Mouse (Mus musculus): Measurements from ENCODE around the gene R3hdm2. TPM values are rescaled to one million over a fixed set of nuclear protein-coding genes. Genes with fewer than 3 reads are reported as not detected.

Gene R3hdm2
- total RNA-seq, 2 experiments from 2014 or later: 87.7 to 101 TPM

DNA sequence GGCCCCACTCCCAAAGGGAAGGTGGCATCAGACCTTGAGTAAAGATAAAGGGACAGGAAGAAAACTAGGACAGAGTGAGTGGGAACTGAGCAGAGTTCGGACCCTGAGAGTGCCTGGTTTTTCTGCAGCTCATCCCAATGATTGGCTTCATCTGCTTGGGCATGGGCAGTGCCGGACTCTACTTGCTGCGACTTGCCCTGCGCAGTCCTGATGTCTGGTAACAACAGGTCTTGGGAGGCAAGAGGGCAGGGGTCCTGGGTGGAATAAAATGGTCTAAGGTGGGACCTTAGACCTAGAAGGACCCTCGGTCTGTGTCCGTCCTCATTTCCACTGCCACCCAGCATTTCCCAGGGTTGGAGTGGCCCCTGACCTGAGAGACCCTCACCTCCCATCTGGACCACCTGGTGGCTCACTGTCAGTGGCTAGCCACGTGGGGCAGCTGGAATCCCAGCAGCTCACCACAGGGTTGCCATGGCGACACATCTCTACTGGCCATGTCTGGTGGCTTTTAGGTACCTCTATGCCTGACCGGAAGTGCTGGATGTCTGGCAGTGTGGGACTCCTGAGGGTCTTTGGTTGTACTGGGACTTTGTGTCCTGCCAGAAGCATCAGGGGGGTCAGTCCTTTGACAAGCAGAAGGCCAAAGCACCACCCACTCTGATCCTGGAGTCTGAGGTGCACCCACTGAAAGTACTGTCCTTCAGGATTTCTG lies 135.3 kb downstream of the R3hdm2 start:
- DNase-seq (ENCODE audit: low spot score in 2 of 2): no peak

DNA sequence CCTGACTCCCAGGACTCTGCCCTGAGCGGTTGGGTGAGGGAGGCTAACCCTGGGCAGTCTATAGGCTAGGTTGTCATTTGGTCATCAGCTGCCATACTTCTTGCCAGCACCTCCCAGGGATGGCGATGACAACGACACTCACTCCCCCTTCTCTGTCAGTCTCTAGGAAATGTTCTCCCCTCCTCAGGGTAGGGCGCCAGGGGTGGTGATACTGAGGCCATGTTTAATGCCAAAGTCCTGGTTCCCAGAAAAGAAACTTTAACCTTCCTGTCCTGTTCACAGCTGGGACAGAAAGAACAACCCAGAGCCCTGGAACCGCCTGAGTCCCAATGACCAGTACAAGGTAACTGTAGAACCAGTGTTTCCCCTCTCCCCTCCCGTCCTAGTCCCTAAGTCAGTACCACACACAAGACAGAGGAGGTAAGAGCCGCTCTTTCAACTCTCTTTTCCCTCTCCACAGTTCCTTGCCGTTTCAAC lies 135.9 kb downstream of the R3hdm2 start:
- no peak for DNase-seq (ENCODE audit: low spot score in 2 of 2)

DNA sequence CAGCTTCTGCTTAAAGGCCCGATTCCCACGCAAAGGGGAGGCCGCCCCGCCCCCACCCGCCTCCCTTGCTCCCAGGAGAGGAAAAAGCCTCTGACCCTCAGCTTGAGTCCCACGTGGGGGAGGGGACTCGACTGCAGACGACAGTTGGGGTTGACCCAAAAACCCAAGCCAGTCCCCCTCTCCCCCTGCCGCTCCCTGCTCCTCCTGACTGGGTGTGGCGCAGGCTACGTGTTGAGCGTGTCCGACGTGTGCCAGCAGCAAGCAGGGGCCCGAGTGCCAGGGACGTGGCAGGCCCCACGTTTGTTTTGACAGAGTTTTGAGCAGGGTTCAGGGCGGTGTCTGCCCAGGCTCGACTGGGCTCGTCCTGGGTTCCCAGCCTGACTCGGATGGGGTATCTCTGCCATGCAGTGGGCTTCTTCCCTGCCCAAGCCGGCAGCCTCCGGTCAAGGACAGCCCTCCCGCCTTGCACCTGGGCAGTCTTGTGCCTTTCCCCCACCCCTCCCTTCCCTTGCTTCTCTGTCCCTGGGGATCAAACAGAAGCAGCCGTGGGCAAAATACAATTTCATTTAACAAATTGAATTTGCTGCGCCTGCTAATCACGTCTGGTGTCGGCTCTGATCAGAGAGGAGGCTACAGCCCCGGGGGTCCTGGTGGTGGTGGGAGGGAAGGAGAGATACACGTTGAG lies 136.6 kb downstream of the R3hdm2 start:
- peak in 1 of 2 experiments; percentile 51 for DNase-seq (ENCODE audit: low spot score in 2 of 2)

DNA sequence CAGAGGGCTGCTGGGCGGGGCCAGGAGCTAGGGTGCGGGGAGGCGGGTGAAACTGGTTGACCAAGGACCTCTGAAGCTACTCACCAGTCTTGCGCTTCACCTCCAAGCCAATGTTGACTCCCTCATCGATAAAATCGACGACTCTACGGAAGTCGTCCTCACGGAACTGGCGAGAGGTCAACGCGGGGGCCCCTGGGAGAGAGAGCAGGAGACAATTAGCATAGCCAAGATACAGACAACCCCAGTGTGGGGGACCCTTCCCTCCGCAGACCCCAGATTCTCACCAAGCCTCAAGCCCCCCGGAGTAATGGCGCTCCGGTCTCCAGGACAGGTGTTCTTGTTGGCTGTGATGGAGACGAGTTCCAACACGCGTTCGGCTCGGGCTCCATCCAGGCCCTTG lies 137.8 kb downstream of the R3hdm2 start:
- no peak for DNase-seq (ENCODE audit: low spot score in 2 of 2)

DNA sequence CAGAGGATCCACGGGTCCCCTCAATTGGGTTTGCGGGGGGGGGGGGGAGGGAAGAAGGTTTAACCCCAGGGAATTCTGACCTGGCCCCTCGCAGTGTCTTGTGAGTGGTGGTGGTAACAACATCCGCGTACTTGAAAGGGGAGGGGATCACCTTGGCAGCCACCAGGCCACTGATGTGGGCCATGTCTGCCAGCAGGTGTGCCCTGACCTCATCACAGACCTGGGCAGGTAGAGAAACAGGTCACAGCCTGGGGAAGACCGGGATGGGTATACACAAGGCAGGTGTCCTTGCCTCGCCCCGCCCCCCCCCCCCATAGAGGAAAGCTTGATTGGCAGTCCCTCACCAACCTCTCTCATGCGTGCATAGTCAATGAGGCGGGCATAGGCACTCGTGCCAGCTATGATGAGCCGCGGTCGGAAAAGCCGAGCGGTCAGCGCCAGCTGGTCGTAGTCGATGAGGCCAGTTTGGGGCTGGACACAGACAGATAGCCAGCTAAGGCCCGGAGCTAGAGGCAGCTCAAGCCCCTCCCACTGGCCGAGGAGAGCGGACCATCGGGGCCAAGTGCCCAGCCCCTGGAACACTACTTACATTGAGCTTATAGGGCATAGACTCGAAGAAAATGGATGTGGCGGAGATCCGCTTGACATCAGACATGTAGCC lies 139.0 kb downstream of the R3hdm2 start:
- DNase-seq (ENCODE audit: low spot score in 2 of 2): no peak

DNA sequence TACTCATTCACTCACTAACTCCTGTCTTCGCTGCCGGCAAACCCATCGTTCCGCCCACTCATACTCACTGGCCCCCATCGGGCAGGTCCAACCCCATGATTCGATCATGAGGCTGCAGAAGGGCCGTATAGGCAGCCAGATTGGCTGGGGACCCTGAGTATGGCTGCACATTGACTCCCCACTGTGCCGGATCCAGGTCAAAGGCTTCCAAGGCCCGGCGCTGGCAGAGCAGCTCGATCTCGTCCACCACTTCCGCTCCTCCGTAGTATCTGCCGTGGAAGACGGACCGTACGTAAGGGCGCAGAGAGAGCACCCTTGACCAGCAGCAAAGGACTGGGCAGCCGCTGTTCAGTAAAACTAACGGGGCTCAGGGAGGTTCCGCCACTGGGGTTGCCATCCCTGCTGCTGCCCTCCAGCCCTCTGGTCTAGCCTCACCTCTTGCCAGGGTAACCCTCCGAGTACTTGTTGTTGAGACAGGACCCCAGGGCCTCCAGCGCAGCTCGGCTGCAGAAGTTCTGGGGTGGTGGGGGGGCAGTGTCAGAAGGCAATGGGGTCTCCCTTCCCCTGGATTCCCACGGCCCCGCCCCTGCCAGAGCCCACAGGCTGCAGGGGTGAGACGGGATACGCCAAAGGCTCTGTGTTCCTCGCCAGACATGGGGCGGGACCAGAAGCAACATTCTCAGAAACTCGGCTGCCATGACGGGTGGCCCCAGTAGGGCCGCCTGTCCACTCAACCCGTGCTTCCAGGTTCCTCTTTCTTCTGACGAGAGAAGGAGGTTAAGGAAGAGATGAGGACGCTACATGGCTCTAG lies 140.0 kb downstream of the R3hdm2 start:
- DNase-seq (ENCODE audit: low spot score in 2 of 2): no peak

DNA sequence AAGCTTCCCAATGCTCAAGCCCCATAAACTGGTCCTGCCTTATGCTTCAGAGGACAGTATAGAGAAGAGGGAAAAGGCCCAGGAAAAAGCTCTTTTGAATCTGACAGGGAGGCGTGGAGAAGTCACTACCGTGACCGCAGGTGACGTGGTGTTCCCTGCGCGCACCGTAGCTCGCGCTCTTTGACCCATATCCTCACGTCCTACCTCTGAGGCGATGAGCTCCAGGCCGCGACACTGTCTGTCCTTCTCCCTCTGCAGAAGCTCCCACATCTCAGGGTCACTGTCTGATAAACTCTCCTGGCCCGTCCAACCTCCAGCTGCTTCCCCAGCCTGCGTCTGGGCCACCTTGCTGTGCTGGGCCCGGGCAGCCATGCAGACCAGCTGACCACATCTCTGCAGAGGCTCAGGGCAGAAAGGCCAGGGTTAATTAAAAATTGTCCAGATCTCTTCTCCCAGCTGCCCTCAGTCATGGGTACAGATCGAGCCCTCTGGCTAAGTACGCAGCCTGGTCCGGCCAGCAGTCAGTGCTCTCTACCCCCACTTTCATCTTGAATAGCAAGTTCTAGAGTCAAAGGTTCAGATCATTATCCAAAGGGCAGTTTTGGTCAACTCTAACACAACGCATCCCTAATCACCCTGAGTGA lies 140.7 kb downstream of the R3hdm2 start:
- DNase-seq (ENCODE audit: low spot score in 2 of 2): no peak

DNA sequence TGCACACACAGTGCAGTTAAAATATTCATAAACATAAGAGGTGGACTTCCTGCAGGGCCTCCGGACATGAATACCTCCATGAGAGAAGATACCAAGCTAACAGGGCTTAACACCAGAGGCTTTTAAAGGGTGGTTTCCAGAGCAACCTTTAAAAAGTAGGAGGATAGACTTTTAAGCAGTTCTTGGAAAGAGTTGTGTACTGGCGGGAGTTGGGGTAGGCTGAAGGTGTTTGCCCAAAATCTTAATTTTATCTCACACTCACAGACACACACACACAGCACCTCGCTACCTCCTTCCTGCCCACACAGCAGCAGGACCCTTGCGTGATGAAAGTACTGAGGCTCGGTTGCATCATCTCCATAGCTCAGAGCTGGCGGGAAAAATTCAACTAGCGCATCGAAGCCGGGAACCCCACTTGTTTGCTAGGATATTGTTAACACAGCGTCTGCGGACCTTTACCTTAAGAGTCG lies 141.5 kb downstream of the R3hdm2 start:
- no peak for DNase-seq (ENCODE audit: low spot score in 2 of 2)

DNA sequence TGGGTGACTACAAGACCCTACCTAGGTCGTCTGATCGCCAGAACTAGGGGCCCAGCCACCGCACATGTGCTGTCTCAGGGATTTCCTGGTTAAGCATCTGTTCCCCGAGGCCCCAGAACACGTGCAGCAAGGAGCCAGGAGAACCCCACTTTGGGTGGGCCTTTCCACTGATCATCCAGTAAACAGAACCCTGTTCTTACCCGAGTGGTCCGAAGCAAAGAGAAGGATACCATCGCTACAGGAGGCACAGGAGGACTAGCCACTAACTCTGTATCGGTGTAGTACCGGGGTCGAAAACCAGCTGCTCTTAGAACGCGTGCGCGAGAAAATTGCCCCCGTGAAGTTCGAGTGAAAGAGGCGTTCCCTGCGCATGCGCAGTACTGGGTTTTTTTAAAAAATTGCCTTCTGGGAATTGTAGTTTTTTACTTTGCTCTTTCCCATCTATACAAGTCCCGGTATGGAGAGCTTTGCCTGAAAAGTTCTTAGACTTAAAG lies 142.0 kb downstream of the R3hdm2 start, which contains the start of gene Shmt2:
TSS of gene Shmt2 (minus strand) at position 357 of the 494 bp plus-strand sequence.
- DNase-seq (ENCODE audit: low spot score in 2 of 2): peak in 1 of 2 experiments; percentile 86

DNA sequence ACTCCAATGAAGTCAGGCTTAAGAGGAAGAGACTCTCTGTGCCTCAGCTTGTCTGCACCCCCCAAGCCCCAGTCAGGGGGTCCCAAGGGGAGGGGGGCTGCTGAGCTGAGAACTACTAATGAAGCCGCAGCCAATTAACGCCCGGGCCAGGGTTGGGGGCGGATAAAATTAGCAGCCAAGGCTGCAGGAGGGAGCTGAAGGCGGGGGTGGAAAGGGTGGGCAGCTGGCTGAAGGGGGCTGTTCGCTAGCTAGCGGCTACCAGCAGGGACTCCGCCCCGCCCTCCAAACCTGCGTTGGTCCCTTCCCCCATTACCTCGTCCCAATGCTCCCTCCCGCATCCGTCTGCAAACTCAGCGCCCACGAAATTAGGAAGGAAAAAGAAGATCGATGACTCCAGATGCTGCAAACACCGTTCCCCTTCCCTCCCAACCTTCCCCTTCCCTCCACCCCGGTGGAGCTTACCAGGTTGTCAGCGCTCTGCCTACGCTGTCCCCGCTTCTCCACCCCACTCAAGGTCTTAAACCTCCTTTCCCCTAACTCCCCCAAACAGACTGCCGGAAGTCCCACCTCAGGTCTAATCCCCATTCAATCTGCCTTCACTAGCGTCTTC lies 144.6 kb downstream of the R3hdm2 start:
- no peak for DNase-seq (ENCODE audit: low spot score in 2 of 2)

DNA sequence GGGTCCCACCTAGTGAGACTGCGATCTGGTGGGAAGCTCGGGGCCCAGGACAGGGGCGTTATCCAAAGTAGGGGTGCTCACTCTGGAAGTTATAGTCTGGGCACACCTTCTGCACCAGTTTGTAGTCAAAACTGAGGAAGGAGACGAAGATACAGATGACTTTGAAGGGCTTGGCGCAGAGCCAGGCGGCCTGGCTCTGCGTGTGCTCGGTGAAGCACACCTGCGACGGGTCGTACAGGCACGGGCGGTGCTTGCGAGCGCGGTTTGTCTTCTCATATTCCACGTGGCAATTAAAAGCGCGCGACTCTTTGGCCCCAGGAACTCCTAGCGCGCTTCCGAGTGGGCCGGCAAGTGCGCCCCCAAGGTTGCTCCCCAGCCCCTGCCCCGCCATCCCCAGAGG lies 145.9 kb downstream of the R3hdm2 start:
- DNase-seq (ENCODE audit: low spot score in 2 of 2): no peak

DNA sequence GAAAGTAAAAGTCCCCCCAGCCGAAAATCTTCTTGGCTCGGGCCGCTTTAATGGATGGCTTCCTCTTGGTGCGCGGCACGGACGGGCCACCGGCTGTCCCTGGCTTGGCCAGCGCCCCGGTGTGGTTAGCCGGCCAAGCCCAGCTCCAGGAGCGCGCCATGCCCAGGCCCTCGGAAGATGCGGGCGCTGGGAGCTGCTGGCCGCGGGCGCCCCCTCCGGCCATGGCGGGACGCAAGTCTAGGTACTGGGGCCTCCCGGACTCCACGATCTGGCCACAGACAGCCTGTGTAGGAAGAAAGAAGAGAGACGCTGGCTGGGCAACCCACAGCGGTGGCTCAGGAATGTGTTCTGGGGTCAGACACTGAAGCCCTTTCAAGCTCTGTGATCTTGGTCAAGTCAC lies 146.6 kb downstream of the R3hdm2 start:
- DNase-seq (ENCODE audit: low spot score in 2 of 2): peak in 1 of 2 experiments; percentile 75

DNA sequence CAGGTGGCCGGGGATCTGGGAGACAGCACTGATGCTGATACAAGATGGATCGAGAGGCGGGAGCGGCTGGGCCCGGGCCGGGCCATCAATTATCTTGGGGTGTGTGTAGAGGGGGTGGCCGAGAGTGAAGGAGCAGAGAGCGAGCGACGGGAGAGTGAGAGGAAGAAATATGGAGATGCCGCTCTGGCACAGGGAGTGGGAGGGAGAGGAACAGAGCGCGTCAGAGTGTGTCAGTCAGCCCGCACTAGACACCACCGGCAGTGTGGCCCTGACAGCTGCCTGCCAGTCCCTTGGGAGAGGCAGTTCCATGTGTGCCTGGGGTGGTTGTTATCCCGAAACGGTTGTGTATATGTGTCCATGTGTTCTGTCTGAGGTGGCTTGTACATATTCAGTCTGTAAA lies 147.4 kb downstream of the R3hdm2 start:
- DNase-seq (ENCODE audit: low spot score in 2 of 2): no peak

DNA sequence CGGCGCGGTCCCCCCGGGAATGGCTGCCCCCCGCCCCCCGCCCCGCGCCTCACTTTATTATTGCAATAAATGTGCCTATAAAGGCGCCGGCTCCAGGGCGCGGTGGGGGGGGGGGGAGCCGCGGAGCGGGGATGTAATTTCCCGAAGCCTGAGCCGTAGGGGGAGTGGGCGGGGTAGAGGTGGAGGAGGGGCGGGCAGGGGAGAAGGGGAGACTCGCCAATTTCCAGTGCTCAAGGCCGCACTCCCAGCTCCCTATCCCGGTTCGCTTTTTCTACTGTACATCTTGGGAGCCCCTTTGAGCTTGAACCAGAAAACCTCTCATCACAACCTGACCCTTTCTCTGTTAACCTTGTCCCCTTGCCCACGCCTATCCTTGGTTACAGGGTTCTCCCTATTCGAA lies 150.8 kb downstream of the R3hdm2 start:
- no peak for DNase-seq (ENCODE audit: low spot score in 2 of 2)

DNA sequence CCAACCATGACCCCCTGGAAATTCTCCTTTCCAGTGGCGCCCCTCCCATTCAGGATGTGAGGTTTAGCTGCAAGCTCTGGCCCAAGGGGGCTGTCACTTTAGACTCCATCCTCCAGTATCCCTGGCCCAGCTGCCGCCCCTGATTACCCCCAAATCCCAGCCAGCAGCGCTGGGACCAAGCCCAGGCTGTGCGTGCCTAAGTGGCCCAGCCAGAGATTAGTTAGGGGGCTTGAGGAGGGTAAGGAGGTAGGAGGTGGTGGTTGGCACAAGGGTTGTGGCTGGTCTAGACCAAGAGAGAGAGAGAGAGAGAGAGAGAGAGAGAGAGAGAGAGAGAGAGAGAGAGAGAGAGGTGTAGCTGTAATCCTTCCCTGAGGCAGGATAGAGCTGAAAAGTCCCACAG lies 151.4 kb downstream of the R3hdm2 start:
- no peak for DNase-seq (ENCODE audit: low spot score in 2 of 2)

DNA sequence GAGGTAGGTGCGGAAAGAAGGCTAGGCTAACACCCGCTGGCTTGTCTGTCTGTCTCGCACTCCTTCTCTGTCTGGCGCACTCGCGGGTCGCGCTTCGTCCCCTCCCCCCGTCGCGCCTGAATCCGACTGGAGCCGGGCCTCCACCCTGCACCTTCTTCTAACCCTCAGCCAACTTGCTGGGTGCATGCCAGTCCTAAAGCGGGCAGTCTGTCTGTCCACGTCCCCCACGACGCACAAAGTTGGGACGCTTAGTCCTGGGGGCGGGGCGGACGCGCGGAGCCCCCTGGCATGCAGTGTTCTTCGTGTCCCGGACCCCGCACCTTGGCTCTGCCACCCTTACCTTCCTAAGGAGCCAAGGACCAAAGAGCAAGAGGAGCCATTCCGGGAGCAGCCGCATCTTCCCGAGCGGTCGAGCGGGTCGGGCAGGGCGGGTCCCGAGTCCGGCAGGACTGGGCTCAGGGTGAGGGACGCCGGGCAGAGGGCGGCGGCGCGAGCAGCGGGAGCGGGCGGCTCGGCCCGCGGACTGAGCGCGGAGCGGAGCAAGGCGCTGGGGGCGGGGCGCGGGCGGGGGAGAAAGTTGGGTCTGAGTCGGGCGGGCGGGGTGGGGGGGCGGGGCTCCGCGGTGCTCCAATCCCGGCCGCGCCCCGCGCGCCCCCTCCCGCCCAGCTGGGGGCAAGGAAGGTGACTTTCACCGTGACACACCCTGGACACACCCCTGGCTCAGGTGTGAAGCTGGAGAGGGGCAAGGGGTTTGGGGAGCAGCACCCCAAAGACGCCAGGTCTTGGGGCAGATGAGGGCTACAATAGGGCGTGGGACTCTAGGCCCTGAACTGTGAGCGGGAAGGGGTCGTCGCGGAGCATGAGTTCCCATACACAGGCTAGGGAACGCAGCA lies 154.2 kb downstream of the R3hdm2 start, which contains the start of gene Nxph4:
TSS of gene Nxph4 (minus strand) at position 524 of the 893 bp plus-strand sequence.
- DNase-seq (ENCODE audit: low spot score in 2 of 2): no peak

DNA sequence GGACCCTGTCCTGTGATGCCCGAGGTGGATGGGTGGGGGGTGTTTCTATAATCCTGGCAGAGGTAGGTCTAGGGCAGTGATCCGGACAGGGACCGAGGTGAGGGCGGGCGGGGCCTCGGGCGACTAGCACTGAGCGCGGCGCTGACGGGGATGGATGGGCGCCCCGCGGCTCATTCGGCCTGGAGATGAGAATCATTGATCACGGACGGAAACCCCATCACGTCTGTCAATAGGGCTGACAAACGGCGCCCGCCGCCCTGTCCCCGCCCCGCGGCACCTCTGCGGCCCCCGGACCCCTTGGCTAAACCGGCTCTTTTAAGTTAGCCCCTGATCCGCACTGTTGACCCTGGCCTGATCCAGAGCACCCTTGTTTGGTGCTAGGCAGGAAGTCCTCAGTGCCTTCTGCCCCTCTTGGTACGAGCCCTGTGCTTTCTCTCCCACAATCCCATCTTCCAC lies 154.8 kb downstream of the R3hdm2 start:
- no peak for DNase-seq (ENCODE audit: low spot score in 2 of 2)

DNA sequence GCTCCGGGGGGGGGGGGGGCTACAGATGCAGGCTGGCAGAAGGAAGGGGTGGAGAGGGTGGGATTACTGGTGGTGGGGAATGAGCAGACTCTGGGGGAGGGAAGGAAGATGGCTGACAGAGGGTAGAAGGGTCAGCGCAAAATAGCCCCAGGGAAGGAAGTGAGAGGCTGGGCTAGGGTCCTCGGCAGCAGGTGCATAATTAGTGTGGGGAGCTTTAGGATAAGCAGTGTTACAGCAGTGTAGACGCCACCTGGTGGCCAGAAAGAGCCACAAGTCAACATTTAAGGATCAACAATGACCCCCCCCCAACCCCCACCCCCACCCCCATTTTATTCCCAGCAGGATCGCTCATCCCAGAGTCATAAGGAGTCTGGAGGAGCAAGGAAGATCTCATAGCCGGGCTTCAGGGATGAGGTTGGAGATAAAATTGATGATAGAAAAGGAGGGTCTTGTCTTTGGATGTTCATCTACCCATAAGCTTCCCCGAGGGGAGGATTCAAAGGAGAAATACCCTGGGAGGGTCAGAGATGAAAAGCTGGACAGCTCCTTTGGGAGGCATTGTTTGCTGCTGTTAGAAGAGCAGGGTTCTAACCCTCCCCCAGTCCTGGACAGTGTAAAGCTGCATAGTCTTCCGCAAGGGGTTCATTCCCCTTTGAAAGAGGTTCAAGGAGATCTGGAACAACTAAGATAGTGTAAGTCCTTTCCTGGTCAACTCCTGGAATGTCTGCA lies 156.6 kb downstream of the R3hdm2 start:
- no peak for DNase-seq (ENCODE audit: low spot score in 2 of 2)
